Mouse (Mus musculus) layer of hippocampus, postnatal 25 days (tissue): Measurements from ENCODE around the gene Olig3. TPM values are rescaled to one million over a fixed set of nuclear protein-coding genes. Genes with fewer than 3 reads are reported as not detected.

Experiments used
- DNase-seq, 2 experiments: peaks; one replicate each; pipeline ENCODE4 v3.0.0; 2022; ENCODE audit warnings: mixed read lengths in 2 of 2, low spot score in 1 of 2; ENCODE audit errors: extremely low spot score in 1 of 2
- total RNA-seq, 2 experiments: library from RNA; stranded (reverse); gene quantifications; 2 replicates each; pipeline ENCODE4 v1.2.3; 2021

Olig3 gene
- total RNA-seq: not detected

DNA sequence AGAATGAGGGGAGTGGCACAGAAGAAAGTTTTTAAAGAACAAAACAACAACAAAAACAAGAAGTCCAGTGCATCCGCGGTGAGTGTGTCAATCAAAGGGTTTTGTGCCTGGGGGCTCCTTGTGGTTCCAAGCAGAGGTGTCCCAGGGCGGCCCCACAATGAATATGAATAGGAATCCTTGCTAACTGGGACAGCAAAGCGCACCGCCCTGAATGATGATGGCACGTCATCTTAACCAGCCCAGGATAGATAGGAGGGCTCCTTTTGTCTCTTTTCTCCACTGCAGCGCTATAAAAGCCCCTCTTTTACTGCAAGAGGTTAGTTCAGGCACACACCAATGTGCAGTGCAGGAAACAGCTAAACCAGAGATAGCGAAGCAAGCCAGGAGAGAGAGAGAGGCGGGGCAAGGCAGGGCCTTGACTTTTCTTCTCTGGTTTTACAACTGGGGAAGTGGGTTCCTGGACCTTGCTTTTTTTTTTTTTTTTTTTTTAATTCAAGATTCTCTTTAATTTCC lies at the start of gene Olig3:
TSS of gene Olig3 (plus strand) at position 463 of the 513 bp plus-strand sequence.
- DNase-seq: no peak

DNA sequence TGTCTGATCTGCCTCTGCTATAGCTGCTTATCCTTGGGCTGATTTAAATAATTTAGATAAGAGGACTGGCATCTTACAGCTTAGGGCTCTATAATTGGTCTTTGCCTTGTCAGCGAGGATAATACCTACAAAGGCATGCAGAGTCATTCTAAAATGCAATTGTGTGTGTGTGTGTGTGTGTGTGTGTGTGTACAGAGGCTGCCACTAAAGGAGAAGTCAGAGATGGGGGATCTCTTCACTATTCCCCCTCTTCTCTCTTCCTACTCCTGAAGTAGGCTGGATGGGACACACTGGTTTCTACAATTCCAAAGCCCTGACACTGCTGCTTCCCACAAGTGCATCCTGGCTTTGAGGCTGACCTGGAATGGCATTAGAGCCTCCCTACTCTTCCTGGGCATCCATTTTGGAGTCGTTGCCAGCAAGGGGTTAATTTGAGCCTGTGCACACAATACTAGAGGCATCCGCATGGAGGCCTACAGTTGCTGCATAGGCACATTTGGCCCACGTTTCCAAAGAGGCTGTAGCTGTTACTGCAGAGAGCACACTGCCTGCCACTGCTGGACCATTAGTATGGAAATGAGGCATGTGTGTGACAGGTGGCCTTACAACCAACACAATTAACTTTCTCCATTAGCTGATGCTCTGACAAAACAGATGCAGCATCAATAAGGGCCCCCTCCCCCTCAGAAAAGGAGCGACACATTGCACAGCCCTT lies 46.5 kb upstream of the Olig3 start:
- DNase-seq: no peak

DNA sequence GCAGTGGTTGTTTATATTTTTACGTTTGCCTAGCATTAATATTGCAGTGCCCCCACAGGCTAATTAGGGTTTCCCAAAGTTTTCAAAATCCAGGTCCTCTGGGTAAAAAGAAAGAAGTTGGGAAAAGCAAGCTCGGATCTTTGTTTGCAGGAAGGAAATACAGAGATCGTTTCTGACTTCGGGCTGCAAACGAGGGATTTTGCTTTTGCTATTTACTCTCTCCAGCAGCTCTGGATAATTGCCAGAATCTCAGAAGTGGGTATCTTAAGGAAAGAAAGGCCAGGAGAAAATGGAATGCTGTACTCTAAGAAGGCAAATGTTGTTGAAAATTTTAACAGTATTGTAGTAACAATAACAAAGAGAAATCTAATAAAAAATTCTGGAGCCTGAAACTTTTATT lies 45.9 kb upstream of the Olig3 start:
- DNase-seq: no peak

DNA sequence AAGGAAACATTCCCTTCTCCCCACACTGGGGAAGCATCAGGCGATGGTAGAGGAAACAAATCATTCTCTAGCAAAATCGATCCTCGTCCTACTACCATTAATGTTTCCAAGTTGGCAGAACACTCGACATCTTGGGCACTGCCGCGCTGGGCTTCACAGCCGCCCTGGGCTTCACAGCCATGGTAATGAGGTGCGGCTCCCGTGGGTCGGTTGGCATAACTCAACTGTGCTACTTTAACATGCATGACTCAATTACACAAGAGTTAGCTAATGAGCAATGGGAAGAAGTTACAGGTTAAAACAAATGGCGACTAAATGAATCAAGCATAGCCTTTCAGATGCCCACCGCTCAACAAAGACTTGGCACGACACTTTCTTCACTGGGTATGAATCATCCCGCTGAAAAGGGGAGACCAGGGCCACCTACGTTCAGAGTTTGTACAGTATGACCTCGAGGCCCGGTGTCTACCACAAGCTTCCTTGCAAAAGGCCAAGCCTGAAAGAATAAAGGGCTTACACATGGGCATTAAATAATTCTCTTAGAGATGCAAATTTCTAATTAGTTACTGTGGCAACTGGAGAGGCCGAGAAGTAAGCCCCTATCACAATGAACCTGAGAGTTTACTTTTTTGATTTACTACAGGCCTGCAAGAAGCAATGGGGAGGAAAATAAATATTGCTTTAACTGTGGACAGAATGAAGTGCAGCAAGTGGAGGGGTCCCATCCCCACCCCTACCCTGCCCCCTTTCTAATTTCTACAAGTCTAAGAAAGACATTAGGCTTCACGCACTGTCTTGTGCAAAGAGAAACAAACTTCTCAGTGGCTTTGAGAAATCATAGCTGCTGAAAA lies 38.1 kb upstream of the Olig3 start:
- no peak for DNase-seq

DNA sequence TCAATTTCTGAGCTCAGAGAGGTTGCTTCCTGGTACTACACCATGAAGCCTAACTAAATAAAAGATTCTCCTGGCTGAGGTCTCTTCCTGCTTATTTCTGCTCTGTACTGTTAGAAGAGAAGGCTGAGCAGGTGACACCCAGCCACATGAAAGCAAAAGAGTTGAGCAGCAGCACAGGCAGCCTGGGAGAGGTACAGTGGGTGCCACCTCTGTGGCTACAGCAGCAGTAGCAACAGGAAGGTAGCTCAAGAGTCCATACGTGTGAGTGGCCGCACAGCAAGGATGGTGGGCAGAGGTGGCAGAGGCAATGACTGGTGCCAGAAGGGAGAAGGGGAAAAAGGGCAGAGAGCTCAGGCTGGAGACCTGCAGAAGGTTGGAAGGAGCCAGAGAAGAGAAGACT lies 34.6 kb upstream of the Olig3 start:
- no peak for DNase-seq

DNA sequence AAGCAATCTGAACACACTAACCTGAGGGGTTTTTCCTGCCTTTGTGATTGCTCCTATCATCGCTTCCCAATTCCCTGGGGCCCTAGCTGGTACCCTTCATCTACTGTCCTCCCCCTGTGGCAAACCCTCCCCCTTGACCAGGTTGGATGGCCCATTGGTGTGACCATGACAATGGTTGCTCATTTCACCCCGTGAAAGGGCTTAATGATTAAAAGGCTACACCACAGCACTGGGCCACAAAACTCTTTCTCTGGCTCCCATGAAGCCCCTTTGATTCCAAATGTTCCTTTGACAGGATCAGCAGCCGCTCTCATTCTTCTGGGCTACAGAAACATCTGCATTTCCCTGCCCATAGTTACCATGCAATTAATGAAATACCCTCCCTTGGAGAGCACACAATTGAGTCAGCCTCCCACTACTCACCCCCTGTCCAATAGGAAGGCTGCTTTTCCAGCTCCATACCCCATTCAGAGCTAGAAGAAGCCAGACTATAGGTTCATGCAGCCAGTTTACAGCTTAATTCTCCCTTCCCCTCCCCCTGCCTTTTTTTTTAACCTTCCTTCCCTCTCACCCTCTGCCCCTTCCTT lies 27.0 kb upstream of the Olig3 start:
- DNase-seq: no peak

DNA sequence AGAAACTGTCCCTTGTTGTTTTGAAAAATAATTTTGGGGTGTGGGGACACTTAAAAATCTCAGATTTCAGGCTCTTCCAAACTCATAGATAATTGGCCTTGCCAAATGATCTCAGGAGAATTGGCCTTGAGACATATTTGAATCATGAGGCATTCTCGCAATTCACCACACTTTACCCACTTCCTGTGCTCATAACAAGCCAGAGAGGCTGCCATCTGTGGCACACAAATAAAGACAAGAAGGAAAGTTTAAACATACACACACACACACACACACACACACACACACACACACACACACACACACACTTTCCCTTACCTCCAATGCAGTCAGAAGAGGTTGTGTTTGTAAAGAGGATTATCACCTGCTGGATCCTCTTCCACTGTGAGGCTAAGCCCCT lies 22.9 kb upstream of the Olig3 start:
- DNase-seq: no peak

DNA sequence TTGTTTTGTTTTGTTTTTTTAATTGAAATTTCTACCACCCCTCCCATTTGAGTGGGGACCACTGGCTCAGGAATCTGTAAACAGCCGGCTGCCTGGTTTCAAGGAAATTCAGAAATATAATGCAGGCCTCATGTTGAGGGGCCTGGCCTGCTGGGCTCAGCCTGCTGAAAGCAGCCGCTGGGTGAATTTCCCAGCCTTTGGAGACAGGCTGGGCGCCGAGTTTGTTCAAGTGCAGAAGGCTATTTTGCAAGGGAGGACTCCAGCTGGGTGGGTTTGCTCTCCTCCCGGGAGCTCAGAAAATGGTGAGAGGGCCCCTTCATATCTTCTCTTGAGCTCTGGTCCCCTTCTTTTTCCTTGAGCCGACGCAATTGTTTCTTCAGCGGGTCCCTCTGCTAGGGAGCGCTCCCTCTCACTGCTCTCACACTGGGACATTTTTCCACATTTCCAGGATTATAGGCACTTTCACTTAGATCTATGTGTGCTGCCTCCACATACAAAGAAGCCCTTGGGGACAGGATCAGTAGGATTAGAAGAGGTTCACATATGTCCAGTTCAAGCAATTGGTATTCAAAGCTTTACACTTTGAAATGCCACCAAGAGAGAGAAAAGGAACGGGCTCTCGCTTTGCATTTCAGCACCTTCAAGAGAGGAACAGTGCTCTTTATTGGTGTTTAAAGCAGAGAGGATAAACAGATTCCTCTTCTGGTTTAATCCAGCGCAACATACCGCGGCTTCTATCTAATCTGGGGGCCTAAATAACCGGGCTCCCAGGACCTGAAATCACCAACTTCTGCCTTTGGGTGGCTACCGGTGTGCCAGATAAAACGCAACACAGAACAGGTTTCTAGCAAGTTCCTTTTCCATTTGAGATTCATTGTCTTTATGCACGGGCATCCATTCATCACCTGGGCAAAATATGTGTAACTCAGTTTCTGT lies 17.4 kb upstream of the Olig3 start:
- no peak for DNase-seq

DNA sequence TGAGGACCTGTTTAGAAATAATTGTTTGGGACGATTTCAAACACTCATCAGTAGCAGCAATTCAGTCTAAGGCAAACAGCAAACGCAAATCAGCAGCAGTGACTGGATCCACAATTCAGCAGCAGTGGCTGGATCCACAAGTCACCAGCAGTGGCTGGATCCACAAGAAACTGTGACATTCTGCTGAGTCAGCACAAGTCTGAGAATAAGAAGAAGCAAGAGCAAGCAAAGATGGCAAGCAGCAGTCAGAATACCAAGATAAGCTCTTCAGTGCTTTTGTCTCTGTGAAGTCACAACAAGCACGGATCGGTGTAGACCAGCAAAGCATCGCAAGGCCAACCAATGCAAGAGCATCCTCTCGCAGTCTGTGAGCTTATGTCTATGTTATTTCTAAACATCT lies 12.3 kb upstream of the Olig3 start:
- DNase-seq: no peak

DNA sequence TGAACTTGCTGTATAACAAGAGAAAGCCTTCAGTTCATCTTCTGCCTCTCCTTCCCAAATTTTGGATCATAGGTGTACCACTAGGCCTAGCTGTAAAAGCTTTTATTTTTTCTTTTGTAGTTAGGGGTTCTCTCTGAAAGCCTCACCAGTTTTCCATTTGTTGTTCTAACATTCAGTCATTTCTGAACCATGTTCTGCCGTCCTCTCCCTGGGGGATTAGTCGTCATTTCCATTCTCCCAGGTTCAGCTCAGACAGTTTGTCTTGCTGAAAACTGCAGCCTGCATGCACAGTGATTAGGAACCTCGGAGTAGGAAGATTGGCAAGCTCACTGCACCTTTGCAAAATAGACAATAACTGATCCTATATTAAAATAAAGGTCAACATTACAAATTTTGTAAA lies 7.0 kb upstream of the Olig3 start:
- DNase-seq: no peak

DNA sequence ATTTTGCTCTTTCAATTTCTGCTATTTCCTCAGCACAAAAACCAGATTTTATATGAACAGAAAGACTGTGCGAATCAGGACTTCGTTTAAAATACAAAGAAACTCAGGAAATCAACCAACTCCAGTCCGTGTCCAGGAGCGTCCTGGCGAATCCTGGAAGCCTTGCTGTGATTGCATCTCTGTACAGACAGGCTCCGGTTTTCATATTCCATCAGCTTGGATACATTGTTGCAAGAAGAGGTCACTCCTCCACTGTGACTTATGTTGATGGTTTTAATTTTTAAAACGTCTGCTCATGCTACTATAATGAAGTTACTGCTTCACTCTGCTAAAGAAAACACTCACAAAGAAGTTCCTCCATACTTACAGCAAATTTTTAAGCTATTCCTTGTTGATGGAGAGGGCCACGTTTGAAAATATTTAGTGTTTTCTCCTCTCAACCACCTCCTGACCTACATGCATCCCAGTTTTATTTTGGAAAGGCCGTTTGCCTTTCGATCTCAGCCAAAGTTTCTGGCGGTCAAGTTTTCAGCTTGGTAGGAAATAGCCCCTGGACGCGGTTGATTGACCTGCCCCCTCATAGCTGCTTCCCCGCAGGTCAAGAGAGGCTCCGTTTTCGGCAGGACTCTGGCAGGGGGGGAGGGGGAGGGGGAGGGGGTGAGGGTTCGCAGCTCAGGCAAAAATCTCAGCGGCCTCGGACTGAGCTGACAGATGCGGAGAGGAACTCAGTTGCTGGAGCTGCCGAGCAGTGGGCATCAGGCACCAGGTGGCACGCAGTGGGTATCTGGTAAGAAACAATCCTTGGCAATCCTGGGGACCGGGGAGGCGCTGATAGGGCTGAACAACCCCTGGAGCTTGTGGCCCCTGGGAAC lies 4.1 kb upstream of the Olig3 start:
- DNase-seq: no peak

DNA sequence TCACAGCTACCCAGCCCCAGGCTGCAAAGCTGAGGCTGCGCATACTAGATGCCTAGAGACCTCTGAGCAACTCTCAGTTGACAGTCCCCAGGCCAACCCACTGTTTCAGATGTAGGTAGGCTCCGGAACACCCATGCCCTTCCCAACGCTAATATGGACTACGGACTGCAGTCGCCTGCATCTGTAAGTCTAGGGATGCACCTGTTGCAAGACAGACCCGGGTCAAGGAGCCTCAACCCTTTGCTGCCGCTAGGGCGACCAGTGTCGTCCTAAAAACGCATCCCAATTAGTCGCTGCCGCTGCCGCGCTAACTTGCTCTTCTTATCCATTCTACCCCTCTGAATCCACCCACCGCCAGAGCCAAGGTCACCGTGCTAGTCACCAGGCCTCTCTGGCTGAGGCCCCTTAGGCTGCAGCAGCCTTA lies 3.4 kb upstream of the Olig3 start:
- no peak for DNase-seq

DNA sequence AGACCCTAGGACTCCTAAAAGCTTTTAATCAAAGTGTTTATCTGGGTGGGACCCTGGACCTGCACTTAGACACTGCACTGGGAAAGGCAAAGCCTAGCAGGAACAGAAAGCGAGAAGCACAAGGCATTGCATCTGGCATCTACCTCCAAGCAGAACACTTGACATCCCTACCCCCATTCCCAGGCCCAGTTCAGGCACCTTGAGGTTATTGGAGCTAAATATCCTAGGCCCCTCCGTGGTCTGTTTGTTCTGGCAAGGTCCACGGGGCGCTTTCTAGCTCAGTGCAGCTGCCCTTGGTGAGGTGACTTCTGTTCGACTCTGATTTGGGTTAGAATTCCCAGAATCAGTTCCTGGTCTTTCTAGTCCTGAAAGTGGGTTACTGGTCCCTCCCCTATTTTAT lies 2.7 kb upstream of the Olig3 start:
- DNase-seq: no peak

DNA sequence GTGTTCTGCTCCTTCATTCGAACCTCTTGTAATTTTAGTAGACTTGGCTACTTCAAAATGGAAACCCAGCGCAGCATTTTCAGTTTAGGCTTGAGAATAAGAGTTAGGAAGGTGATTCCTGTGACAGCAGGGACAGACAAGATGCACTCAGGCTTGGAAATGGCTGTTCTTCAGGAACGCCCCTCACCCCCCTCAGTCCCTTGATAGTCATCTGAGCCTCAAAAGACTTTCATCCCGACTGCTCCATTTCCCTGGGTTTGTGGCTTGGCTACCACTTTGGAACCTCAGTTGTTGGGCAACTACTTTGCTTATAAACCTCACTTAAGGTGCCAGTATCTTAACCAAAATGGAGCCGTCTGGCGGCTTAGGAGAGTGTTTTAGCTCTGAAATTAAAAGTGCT lies 2.2 kb upstream of the Olig3 start:
- DNase-seq: no peak

DNA sequence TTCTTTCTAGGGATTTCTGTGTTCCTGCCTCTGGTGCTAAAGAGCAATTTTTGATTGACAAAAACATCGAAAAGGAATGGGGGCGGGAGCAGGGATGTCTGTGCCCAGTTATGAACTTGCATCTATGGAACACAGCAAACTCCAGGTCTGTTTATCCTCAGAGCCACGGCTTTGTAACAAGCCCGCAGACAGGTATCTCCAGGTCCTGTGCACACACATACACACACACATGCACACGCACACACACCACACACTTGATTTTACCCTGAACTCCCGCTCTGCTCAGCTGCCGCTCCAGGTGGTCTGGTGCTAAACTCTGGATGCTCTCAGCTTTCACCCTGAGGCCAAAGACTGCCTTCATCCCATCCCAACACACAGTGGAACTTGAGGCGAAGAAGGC lies 1.3 kb upstream of the Olig3 start:
- DNase-seq: no peak

DNA sequence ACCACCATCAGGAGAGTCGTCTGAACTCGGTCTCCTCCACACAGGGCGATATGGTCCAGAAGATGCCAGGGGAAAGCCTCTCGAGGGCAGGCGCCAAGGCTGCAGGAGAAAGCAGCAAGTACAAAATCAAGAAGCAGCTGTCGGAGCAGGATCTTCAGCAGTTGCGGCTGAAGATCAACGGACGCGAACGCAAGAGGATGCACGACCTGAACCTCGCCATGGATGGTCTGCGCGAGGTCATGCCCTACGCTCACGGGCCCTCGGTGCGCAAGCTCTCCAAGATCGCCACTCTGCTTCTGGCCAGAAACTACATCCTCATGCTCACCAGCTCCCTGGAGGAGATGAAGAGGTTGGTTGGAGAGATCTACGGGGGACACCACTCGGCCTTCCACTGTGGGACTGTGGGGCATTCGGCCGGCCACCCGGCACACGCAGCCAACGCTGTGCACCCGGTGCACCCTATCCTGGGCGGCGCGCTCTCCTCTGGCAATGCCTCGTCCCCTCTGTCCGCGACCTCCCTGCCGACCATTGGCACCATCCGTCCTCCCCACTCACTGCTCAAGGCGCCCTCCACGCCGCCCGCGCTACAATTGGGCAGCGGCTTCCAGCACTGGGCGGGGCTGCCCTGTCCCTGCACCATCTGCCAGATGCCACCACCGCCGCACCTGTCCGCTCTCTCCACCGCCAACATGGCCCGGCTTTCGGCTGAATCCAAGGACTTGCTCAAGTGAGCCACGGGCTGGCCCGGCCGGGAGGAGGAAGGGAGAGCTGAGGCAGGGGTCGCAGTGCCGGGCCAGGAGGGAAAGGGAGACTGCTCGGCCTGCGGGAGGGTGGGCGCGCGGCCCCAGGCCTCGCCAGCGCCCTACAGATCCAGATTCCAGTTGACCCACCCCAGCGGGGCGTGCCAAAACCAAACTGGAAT lies 648 bp downstream of the Olig3 start:
- DNase-seq: no peak

DNA sequence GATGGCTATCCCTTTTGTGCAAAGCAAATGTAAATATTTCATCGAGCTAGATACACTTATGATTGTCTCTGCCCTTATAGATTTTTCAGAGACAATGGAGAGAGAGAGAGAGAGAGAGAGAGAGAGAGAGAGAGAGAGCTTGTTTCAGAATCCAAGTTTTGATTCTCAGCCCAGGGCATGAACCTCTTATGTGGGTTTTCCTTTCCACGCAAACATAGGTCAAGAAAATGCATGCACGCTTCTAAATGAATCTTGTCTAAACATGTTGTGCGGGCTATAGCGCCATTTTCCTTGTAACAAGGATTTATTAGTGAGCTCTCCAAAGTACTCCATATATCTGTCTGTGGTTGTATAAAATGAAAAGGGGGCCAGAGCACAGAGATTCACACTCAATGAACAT lies 1.5 kb downstream of the Olig3 start:
- DNase-seq: no peak
